Mouse (Mus musculus) right cerebral cortex, postnatal 25 days (tissue): Measurements from ENCODE around the gene Ankrd22.
"Not testable (repeated sequence)": the region's sequence is repeated elsewhere in the genome, so short reads cannot be mapped to it uniquely, and the experiment has no call there.

Experiments used
- DNase-seq: peaks from one replicate; pipeline ENCODE4 v3.0.0; 2022

The Ankrd22 gene

DNA sequence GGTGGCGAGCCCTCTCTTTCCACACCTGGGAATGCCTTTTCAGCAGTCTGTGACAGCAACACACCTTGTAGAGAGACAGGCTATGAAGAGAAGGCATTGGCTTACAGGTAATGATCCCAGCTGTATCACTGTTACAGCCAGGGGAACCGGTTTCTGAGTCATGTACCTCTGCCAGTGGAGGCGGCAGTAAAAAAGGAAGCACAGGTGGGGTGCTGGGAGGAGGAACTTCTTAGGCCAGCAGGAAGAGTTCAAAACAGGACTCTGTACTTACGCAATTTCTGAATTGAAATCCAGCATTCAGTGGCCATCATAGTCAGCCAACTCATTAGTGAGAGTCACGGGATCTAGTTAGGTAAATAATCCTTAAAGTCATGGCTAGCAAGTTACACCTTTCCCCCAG lies at the start of gene Ankrd22:
Ankrd22 (minus strand) TSS at position 163 of the 400 bp plus-strand sequence.
- no peak for DNase-seq

DNA sequence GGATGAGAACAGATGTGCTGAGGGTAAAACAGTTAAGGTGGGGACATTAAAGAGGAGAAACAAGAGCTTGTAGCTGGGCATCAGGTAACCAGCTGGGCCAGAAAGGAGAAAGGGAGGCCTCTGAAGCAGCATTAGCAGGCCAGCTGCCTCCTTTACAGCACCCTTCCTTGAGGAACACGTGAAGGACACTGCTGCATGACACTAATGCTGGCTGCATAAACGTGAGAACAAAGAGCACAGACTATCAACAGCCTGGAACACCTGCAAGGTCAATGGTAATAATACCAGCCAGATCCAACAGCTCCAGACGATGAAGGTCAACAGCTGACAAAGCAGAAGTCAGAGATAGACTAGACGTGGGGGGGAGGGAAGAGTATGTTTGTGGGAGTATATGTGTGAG lies 48.3 kb upstream of the Ankrd22 start:
- DNase-seq: no peak

GRCm38 (mm10) chr19:34213251-34213645 lies 47.4 kb upstream of the Ankrd22 start:
- DNase-seq: no peak

- no peak for DNase-seq
Measured at GRCm38 (mm10) chr19:34212489-34213250, 46.8 kb upstream of the Ankrd22 start.

DNA sequence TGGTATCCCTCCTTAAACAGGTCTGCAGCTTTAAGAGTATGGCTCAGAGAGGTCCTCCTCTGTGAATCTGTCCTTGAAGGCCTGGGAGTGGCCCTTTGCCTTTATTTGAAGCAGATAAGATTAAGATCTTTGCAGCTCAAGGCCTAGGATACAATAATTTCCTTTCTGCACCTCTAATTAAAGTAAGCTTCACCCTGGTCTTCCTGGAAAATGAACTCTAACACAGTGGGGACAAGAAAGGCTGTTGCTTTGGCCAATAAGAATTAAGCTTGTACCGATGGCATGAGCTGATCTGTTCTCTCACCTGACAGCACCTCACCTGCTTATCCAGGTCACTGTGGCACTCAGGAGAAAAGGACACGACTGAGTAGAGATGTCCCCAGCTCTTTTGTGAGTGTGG lies 45.0 kb upstream of the Ankrd22 start:
- DNase-seq: no peak

GRCm38 (mm10) chr19:34209930-34210581 lies 44.2 kb upstream of the Ankrd22 start:
- no peak for DNase-seq

DNA sequence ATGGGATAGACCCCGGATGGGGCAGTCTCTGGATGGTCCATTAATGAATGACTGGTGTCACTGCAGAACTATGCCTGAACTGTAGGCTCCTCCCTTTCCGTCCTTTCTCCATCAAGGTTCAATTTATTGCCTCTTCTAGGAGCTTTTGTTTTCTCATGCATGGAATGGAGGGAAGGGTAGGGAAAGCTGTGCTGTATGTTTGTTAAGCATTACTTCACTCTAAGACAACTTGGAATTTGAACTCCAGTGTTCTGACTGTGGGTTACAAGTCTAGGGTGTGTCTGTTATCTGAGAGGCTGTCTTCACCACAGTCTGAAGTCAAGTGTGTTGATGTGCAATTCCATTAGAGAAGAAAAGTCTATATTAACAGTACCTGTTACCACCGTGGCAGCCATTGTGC lies 43.2 kb upstream of the Ankrd22 start:
- no peak for DNase-seq

DNA sequence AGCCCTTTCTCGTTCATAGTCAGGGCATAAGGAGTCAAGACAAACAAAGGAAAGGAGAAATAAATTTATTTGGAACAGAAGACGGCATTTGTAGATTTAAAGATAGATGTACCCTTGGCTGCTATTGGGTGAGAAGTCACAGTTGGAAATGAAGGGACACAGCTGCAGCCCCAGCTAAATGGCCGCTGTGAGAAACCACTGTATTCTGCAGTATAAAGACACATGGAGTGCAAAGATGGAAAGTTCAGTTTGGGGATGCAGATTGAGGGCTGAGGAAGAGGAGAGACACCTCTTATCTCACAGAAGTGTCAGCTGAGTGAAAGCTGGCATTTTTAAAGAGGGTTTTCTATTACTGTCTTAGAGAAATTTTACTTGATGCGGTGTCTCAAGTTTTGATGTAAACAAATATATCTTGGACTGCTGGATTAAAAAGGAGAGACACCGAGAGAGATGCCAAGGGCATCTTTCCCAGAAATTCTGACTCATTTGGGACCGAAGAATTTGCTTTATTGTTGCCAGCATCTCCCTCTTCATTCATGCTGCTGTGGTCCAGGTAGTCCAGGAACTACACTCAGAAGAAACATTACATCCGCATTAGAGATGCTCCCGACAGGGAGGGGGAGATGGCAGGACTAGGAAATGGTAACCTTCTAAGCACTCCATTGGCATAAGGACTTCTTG lies 41.0 kb upstream of the Ankrd22 start:
- DNase-seq: no peak

DNA sequence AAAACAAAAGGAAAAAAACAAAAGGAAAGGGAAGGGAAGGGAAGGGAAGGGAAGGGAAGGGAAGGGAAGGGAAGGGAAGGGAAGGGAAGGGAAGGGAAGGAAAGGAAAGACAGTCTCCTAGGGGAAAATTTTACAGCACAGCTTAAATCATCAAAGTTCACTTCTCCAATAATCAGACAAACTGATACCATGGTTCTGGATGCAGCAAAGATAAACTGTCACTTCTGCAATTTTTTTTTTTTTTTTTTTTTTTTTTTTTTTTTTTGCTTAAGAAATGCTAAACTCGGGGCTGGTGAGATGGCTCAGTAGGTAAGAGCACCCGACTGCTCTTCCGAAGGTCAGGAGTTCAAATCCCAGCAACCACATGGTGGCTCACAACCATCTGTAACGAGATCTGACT lies 40.3 kb upstream of the Ankrd22 start:
- not testable (repeated sequence) for DNase-seq

GRCm38 (mm10) chr19:34202668-34203067 lies 36.8 kb upstream of the Ankrd22 start:
- no peak for DNase-seq

GRCm38 (mm10) chr19:34199488-34199887 lies 33.6 kb upstream of the Ankrd22 start:
- DNase-seq: no peak

DNA sequence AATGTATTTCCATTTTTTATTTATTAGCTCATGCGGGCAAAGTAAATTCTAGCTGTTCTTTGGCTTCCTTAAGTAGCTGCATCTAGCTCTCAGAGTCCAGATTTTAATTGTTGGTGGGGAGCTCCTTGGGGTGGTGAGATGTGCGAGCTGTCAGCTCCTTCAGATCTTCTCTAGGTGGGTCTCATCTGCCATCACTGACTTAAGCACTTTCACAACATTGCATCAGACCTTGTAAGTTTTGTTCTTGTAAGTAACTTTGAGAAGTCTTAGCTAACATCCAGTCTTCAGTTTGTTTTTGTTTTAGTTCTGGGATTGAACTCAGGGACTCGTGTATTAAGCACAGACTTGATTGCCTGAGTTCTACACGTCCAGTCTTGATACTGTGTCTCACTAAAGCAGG lies 33.0 kb upstream of the Ankrd22 start:
- no peak for DNase-seq

DNA sequence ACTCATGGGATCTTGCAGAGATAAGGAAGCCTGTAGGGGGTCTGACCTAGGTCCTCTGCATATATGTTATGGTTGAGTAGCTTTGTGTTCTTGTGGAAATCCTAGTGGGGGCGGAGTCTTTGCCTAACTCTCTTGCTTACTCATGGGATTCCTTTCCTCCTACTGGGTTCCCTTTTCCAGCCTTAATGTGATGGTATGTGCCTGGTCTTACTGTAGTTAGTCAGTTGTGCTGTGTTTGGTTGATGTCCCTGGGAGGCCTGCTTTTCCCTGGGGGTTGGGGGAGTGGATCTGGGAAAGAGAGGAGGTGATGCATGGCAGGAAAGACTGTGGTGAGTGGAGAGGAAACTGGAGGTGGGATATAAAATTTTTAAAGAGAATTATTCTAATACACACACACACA lies 32.2 kb upstream of the Ankrd22 start:
- no peak for DNase-seq

DNA sequence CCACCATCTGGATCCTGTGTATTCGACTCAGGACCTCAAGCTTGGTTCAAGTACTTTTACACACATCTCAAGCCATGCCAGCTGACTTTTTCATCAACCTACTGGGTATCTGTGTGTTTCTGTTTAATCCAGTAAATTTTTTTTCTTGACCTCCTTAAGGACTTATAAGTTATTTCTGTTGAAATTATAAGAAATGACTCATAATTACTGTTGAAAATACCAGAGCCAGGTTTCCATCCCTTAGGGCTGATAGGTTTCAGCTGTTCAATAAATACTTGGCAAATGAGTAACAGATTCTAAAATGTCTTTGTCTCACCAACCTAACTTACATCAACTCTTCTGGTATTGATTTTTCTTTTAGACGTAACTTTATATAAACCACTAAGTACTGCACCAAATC lies 29.2 kb upstream of the Ankrd22 start:
- DNase-seq: no peak

- no peak for DNase-seq
Measured at GRCm38 (mm10) chr19:34194132-34194745, 28.4 kb upstream of the Ankrd22 start.

GRCm38 (mm10) chr19:34193683-34194082 lies 27.8 kb upstream of the Ankrd22 start:
- no peak for DNase-seq

DNA sequence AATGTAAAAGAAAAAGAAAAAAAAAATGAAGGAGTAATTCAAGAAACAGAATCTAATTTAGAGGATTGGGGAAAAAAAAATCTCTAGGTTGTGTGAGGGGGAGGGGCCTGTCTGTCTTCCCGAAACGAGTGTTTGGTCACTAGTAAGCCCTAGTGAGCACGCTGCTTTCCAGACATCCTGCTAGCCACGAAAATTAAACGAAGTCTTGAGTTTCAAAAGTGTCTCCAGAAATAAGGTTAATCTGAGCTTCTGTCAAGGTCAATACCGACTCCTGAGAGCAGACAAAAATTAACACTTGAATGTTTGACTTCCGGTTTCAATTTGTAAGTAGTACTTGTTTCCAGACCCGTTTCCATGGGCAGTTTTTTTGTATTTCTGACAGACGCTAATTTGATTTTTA lies 27.3 kb upstream of the Ankrd22 start:
- DNase-seq: peak; percentile 24

DNA sequence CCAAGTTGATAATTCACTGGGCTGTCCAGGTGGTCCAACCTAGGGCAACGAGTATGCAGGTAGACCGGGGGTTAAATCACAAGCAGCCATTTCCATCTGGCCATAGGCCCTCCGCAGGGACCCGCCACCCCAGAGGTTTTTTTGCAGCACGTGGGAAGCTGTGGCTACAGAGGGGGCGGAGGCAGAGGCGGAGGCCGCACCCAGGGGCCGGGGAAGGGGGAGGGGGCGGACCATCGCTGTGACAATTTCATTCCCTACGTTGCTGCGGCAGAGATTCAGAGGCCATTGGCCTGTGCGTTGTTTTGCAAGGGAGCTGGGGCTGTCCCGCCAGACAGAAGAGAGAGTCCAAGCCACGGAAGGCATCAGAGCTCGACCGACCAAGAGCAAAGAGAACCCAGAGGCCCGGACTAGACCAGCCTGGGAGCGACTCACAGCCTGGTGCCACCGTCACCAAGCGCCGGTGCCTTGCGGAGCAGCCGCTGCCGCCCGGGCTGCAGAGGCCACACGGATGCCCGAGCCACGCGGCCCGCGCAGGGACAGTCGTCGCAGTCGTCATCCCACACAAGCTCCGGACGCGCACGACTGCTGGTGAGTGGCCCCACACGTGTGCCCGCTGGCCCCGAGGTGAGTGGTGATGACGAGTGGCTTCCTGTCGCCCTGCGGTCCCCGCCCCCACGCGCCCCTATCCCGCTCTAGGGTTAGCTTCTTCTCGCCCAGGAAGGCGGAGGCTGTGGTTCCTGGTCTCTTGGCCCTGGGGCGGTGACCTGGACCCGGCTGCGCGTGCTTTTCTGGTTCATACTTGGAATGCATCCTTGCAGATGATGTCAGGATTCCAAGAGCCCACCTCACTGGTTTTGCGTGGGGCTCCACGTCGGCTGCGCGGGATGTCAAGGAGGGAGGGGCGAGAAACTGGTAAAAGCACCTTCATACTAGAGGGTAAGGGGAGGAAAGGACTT lies 26.4 kb upstream of the Ankrd22 start, which contains the start of gene Stambpl1:
Stambpl1 (plus strand) TSS at position 222 of the 956 bp plus-strand sequence.
- DNase-seq: peak; percentile 80

DNA sequence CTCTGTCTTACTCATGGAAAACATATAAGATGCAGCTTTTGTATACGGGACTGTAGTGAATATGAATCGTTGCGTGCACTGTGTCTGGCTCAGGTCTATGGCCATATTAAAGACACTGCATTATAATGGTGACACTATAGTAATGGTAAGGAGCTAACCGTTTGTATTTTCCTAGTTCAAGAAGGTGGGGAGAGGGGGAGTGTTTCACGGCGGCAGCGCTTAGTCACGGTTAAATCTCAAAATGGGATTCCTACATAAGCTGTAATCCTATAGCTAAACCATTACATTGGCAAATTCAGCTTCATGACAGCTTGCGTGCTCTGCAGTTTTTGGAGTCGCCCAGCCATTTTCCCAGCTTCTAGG lies 25.8 kb upstream of the Ankrd22 start:
- no peak for DNase-seq

- DNase-seq: no peak
Measured at GRCm38 (mm10) chr19:34186845-34187244, 21.0 kb upstream of the Ankrd22 start.

DNA sequence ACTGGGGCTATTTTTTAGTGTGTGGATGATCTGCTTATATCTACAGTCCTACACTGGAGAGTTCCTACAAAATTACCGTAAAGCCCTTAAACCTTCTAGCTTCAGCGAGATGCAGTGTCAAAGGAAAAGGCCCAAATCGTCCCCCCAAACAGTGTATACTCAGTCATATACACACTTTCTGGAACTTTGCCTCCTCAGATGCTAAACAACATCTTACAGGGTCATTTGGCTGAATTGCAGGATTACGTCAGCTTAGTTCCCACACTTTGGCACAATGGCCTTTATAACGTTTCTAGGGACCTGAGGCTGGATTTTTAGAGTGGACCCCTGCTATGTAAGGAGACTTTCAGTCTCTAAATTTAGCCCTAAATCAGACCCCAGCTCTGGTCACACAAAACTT lies 16.6 kb upstream of the Ankrd22 start:
- DNase-seq: no peak

- DNase-seq: no peak
Measured at GRCm38 (mm10) chr19:34181234-34181633, 15.4 kb upstream of the Ankrd22 start.
